Comparison of ENCODE assay signal across 8 mouse cellular contexts in genomic region chr10:43900883-43901570, GRCm38 (mm10). TPM values are rescaled to one million over a fixed set of nuclear protein-coding genes. Genes with fewer than 3 reads are reported as not detected.
DNase-seq lines count a peak whose midpoint lies in the region; ATAC-seq and TF ChIP-seq lines count a peak whose summit lies in the region.

No protein-coding gene starts in this region.

- H3K4me2 ChIP-seq in lung, embryonic 15.5 days: peak overlapping the region; percentile 75

- peaks cover 10% of the 10 kb centered on the region; the same call in 1 of the 2 replicates for H3K79me2 ChIP-seq in macrophage (ENCODE audit: inconsistent target)

- H3K27ac ChIP-seq in lung, embryonic 15.5 days: peak overlapping the region; percentile 48
- H3K27ac ChIP-seq in bone marrow, adult 2 months (ENCODE audit: control insufficient read depth, insufficient read depth, low read depth, low read length, poor library complexity): peak overlapping the region; percentile 22; the same call in 1 of the 2 replicates
- H3K27ac ChIP-seq in macrophage: peak overlapping the region; percentile 55

- no peak for TF ChIP-seq CTCF in bone marrow, adult 2 months (IDR thresholded peaks at IDR 0.05; ENCODE audit: control insufficient read depth, insufficient read depth, low read length)

- no peak for DNase-seq in lung, postnatal 4 days
- DNase-seq in frontal cortex, adult 2 months (ENCODE audit: extremely low spot score in 1 of 2, low spot score in 1 of 2): no peak
- DNase-seq in urinary bladder, postnatal 10 days (ENCODE audit: low spot score): no peak
- DNase-seq in ovary, postnatal 14 days (ENCODE audit: low spot score): no peak

- peak overlapping the region; percentile 61 for H3K4me3 ChIP-seq in lung, embryonic 15.5 days
- H3K4me3 ChIP-seq in bone marrow, adult 2 months (replicated peaks; ENCODE audit: control insufficient read depth, low read depth, low read length): peak overlapping the region; percentile 78
- H3K4me3 ChIP-seq in macrophage (ENCODE audit: inconsistent target): peak overlapping the region; percentile 90

- no peak for TF ChIP-seq POLR2A in bone marrow, adult 2 months (IDR thresholded peaks at IDR 0.05; ENCODE audit: borderline replicate concordance, control insufficient read depth, low read depth, low read length)

- H3K4me1 ChIP-seq in lung, embryonic 15.5 days: peaks cover 13% of the 10 kb centered on the region
- peaks cover 4% of the 10 kb centered on the region for H3K4me1 ChIP-seq in bone marrow, adult 2 months (ENCODE audit: control insufficient read depth, insufficient read depth, low read length)

- H3K27me3 ChIP-seq in lung, embryonic 15.5 days: no peaks in the 10 kb centered on the region

- no peaks in the 10 kb centered on the region for H3K9me3 ChIP-seq in lung, embryonic 15.5 days

- ATAC-seq in lung, embryonic 15.5 days (ENCODE audit: borderline replicate concordance, extremely low read depth, low FRiP score, low TSS enrichment): peak; percentile 60; the same call in 1 of the 2 replicates
- peak; percentile 38 to 43; a peak in 1 of 4 replicates for ATAC-seq in hematopoietic stem cell, adult 5-6 weeks (replicated peaks in 1 of 2; ENCODE audit: insufficient read depth in 1 of 2, low FRiP score in 2 of 2, low TSS enrichment in 1 of 2, low read depth in 1 of 2, poor library complexity in 2 of 2, severe bottlenecking in 2 of 2)

- no peaks in the 10 kb centered on the region for H3K36me3 ChIP-seq in lung, embryonic 15.5 days
- no peaks in the 10 kb centered on the region for H3K36me3 ChIP-seq in macrophage (ENCODE audit: inconsistent target)

- peak overlapping the region; percentile 40 for H3K9ac ChIP-seq in lung, embryonic 15.5 days

- 6% methylated on average over 30 of the region's 30 CpGs for WGBS in lung, embryonic 15.5 days
- WGBS in bone marrow, adult 2 months: 4% methylated on average over 30 of the region's 30 CpGs
- 9% methylated on average over 30 of the region's 30 CpGs for WGBS in macrophage (ENCODE audit: missing documents)

RNA-seq across cellular contexts. Expression of gene Qrsl1, which starts 0.5 kb away (rescaled TPM):
- polyA plus RNA-seq in lung, embryonic 15.5 days (2015; fragmentation: Nextera tagmentation; extraction: Ambion mirVana): 23.3 and 23.8 TPM in 2 replicates
- polyA plus RNA-seq in bone marrow, adult 2 months (2011; ENCODE audit: insufficient read depth, insufficient read length, low replicate concordance, missing spikeins): 6.2 and 10.4 TPM in 2 replicates
- 13.2 and 18.7 TPM in 2 replicates for total RNA-seq in hematopoietic stem cell, adult 5-6 weeks (2017)
- total RNA-seq in macrophage (2018; cell fraction: chromatin; rRNA removed): 10 to 100 TPM in 22 of 26 experiments, 1 to 10 TPM in 4; 6.0 to 39.6 (median 21.6) TPM
- total RNA-seq in macrophage (2018; cell fraction: cytosol; rRNA removed): 1 to 10 TPM; 2.0 to 9.8 (median 6.1) TPM
- total RNA-seq in macrophage (2018; cell fraction: nucleus; rRNA removed): 10 to 100 TPM in 19 of 26 experiments, 1 to 10 TPM in 7; 3.7 to 42.0 (median 18.5) TPM
- 3.5 to 10.0 TPM (median 6.6 TPM) in 3 replicates for polyA plus RNA-seq in macrophage (2018)
- 20.7 and 21.3 TPM in 2 replicates for polyA plus RNA-seq in frontal cortex, adult 2 months (2012; rRNA removed)

RNA-seq across cellular contexts. Expression of gene Rtn4ip1, which starts 0.6 kb away (rescaled TPM):
- 12.5 and 14.2 TPM in 2 replicates for polyA plus RNA-seq in lung, embryonic 15.5 days (2015; fragmentation: Nextera tagmentation; extraction: Ambion mirVana)
- polyA plus RNA-seq in bone marrow, adult 2 months (2011; ENCODE audit: insufficient read depth, insufficient read length, low replicate concordance, missing spikeins): 8.6 and 15.5 TPM in 2 replicates
- total RNA-seq in hematopoietic stem cell, adult 5-6 weeks (2017): 13.1 and 13.8 TPM in 2 replicates
- total RNA-seq in macrophage (2018; cell fraction: chromatin; rRNA removed): 10 to 100 TPM in 23 of 26 experiments, 1 to 10 TPM in 3; 7.8 to 44.0 (median 25.9) TPM
- 10 to 100 TPM in 5 of 26 experiments, 1 to 10 TPM in 21; 5.5 to 10.9 (median 8.8) TPM for total RNA-seq in macrophage (2018; cell fraction: cytosol; rRNA removed)
- 10 to 100 TPM in 23 of 26 experiments, 1 to 10 TPM in 3; 8.5 to 39.3 (median 22.6) TPM for total RNA-seq in macrophage (2018; cell fraction: nucleus; rRNA removed)
- polyA plus RNA-seq in macrophage (2018): 6.6 to 13.1 TPM (median 7.9 TPM) in 3 replicates
- 14.3 and 15.1 TPM in 2 replicates for polyA plus RNA-seq in frontal cortex, adult 2 months (2012; rRNA removed)
